Mouse (Mus musculus): Measurements from ENCODE around the gene Slc15a1. TPM values are rescaled to one million over a fixed set of nuclear protein-coding genes. Genes with fewer than 3 reads are reported as not detected.

Gene Slc15a1
- polyA plus RNA-seq, 1 experiment from 2014 or later: not detected

DNA sequence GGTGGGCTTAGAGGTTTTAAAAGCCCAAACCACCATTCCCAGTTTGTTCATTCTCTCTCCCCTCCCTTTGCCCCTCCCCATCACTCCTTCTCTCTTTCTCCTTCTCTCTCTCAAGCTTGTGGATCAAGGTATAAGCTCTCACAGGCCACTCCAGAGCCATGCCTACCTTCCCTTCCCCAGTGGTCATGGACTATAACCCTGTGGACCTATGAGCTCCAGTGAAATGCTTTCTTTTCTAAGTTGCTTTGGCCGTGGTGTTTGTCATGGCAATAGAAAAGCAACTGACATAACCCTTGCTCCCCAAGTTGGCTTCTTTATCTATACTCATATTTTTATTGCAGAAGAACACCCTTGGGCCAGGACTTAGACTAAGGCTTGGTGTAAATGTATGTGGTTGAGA, 7.3 kb downstream of the Slc15a1 start:
- no peaks in the 10 kb centered on the region for H3K9me3 ChIP-seq (ENCODE audit: control insufficient read depth, low read length)
- ATAC-seq (ENCODE audit: low FRiP score) (no peak), DNase-seq (ENCODE audit: low spot score, missing footprints) (no peak)
- 88% methylated on average over 1 of the region's 1 CpGs for WGBS
- no peak overlapping the region for H3K4me3 ChIP-seq (ENCODE audit: low read depth, low read length)
- H3K27ac ChIP-seq (ENCODE audit: low read depth, low read length): no peak overlapping the region
- no peak overlapping the region for H3K9ac ChIP-seq (ENCODE audit: low read length)
- H3K4me2 ChIP-seq: no peak overlapping the region
- H3K4me1 ChIP-seq (ENCODE audit: control insufficient read depth, insufficient read depth, low read length): no peaks in the 10 kb centered on the region; the same call in 1 of the 2 replicates
- no peaks in the 10 kb centered on the region for H3K27me3 ChIP-seq (ENCODE audit: control insufficient read depth, insufficient read depth, low read length)
- H3K36me3 ChIP-seq (ENCODE audit: control insufficient read depth, insufficient read depth, low read length): no peaks in the 10 kb centered on the region

- Histone ChIP-seq H3K4me1 (ENCODE audit: control insufficient read depth, insufficient read depth, low read length) (no peaks in the 10 kb centered on the region; the same call in 1 of the 2 replicates), H3K9ac (ENCODE audit: low read length) (no peak overlapping the region), H3K4me2 (no peak overlapping the region), H3K27ac (ENCODE audit: low read depth, low read length) (no peak overlapping the region), H3K27me3 (ENCODE audit: control insufficient read depth, insufficient read depth, low read length) (no peaks in the 10 kb centered on the region), H3K9me3 (ENCODE audit: control insufficient read depth, low read length) (no peaks in the 10 kb centered on the region), H3K4me3 (ENCODE audit: low read depth, low read length) (no peak overlapping the region), H3K36me3 (ENCODE audit: control insufficient read depth, insufficient read depth, low read length) (no peaks in the 10 kb centered on the region)
- WGBS: 80% methylated on average over 4 of the region's 4 CpGs
- no peak for ATAC-seq (ENCODE audit: low FRiP score)
- DNase-seq (ENCODE audit: low spot score, missing footprints): peak; percentile 26
Observed at GRCm38 (mm10) chr14:121495741-121496140, 9.3 kb downstream of the Slc15a1 start.

DNA sequence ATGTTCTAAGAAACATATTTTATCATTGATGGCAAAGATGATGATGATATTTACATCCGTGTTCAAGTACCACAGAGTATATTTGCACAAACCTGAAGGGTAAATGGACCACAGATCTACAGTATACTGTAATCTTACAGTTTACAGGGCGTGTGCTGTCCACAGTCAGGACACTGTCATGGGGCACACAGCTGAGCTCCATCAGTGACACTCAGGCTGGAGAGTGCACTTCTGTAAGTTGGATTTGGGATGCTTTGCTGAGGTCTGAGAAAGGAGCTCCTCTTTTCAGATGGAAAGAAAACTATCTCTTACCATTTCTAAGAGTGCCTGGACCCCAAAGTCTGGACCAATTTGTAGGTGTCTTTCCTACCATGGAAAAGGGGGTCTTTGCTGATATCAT, 9.9 kb downstream of the Slc15a1 start:
- DNase-seq (ENCODE audit: low spot score, missing footprints) (peak; percentile 8), ATAC-seq (ENCODE audit: low FRiP score) (no peak)
- 83% methylated on average over 2 of the region's 2 CpGs for WGBS
- Histone ChIP-seq H3K9me3 (ENCODE audit: control insufficient read depth, low read length) (no peaks in the 10 kb centered on the region), H3K27me3 (ENCODE audit: control insufficient read depth, insufficient read depth, low read length) (no peaks in the 10 kb centered on the region), H3K4me2 (no peak overlapping the region), H3K36me3 (ENCODE audit: control insufficient read depth, insufficient read depth, low read length) (no peaks in the 10 kb centered on the region), H3K9ac (ENCODE audit: low read length) (no peak overlapping the region), H3K4me1 (ENCODE audit: control insufficient read depth, insufficient read depth, low read length) (no peaks in the 10 kb centered on the region; the same call in 1 of the 2 replicates), H3K4me3 (ENCODE audit: low read depth, low read length) (no peak overlapping the region), H3K27ac (ENCODE audit: low read depth, low read length) (no peak overlapping the region)

DNA sequence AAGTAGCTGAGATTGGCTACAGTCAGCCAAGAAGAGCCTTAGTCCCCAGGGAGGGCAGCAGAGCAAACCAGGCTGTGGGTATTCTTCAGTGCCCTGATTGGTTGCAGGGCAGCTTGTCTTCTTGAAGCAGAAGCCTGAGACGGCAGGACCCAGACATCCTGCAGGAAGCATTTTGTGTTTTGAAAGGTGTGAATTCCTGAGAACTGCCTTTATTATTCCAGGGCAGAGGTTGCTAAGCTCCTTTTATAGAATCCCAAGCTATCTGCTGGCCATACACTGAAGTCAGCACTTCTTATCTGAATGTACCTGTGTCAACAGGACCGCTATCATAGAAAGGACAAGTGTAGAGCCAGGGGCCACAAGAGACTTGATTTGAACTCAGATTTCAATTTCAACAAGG, 10.8 kb downstream of the Slc15a1 start:
- no peak overlapping the region for H3K9ac ChIP-seq (ENCODE audit: low read length)
- 71% methylated on average over 2 of the region's 2 CpGs for WGBS
- no peaks in the 10 kb centered on the region for H3K27me3 ChIP-seq (ENCODE audit: control insufficient read depth, insufficient read depth, low read length)
- DNase-seq (ENCODE audit: low spot score, missing footprints) (no peak), ATAC-seq (ENCODE audit: low FRiP score) (no peak)
- H3K36me3 ChIP-seq (ENCODE audit: control insufficient read depth, insufficient read depth, low read length): no peaks in the 10 kb centered on the region
- no peaks in the 10 kb centered on the region; the same call in 1 of the 2 replicates for H3K4me1 ChIP-seq (ENCODE audit: control insufficient read depth, insufficient read depth, low read length)
- no peak overlapping the region for H3K4me3 ChIP-seq (ENCODE audit: low read depth, low read length)
- no peak overlapping the region for H3K27ac ChIP-seq (ENCODE audit: low read depth, low read length)
- no peak overlapping the region for H3K4me2 ChIP-seq
- H3K9me3 ChIP-seq (ENCODE audit: control insufficient read depth, low read length): no peaks in the 10 kb centered on the region

- Histone ChIP-seq H3K27ac (ENCODE audit: low read depth, low read length) (no peak overlapping the region), H3K4me2 (no peak overlapping the region), H3K4me1 (ENCODE audit: control insufficient read depth, insufficient read depth, low read length) (no peaks in the 10 kb centered on the region; the same call in 1 of the 2 replicates), H3K27me3 (ENCODE audit: control insufficient read depth, insufficient read depth, low read length) (no peaks in the 10 kb centered on the region), H3K9me3 (ENCODE audit: control insufficient read depth, low read length) (no peaks in the 10 kb centered on the region), H3K9ac (ENCODE audit: low read length) (no peak overlapping the region), H3K36me3 (ENCODE audit: control insufficient read depth, insufficient read depth, low read length) (no peaks in the 10 kb centered on the region), H3K4me3 (ENCODE audit: low read depth, low read length) (no peak overlapping the region)
- 77% methylated on average over 3 of the region's 3 CpGs for WGBS
- DNase-seq (ENCODE audit: low spot score, missing footprints) (no peak), ATAC-seq (ENCODE audit: low FRiP score) (no peak)
Observed at GRCm38 (mm10) chr14:121493712-121494111, 11.3 kb downstream of the Slc15a1 start.

DNA sequence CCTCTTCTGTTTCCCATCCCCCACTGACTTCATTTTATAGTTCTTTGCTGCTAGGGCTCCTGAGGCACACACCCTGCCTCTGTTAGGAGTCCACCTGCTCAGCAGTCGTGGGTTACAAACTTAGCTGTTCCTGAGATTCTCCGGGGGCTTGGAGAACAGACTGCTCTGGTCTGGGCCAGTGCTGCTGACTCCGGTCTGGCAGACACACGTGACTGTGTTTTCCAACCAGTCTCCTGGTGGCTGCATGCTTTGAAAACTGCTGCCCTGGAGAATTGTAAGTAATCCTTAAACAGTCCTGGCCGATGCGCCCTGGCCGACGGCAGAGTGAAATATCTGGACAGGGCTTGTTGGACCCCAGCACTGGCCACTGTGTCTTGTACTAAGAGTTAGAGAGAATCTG, 12.7 kb downstream of the Slc15a1 start:
- H3K9me3 ChIP-seq (ENCODE audit: control insufficient read depth, low read length): no peaks in the 10 kb centered on the region
- H3K9ac ChIP-seq (ENCODE audit: low read length): no peak overlapping the region
- H3K4me3 ChIP-seq (ENCODE audit: low read depth, low read length): no peak overlapping the region
- ATAC-seq (ENCODE audit: low FRiP score): peak; percentile 38; the same call in 1 of the 2 replicates
- H3K4me1 ChIP-seq (ENCODE audit: control insufficient read depth, insufficient read depth, low read length): no peaks in the 10 kb centered on the region; the same call in 1 of the 2 replicates
- H3K27ac ChIP-seq (ENCODE audit: low read depth, low read length): no peak overlapping the region
- no peaks in the 10 kb centered on the region for H3K36me3 ChIP-seq (ENCODE audit: control insufficient read depth, insufficient read depth, low read length)
- 68% methylated on average over 8 of the region's 8 CpGs for WGBS
- no peak for DNase-seq (ENCODE audit: low spot score, missing footprints)
- no peak overlapping the region for H3K4me2 ChIP-seq
- H3K27me3 ChIP-seq (ENCODE audit: control insufficient read depth, insufficient read depth, low read length): no peaks in the 10 kb centered on the region

DNA sequence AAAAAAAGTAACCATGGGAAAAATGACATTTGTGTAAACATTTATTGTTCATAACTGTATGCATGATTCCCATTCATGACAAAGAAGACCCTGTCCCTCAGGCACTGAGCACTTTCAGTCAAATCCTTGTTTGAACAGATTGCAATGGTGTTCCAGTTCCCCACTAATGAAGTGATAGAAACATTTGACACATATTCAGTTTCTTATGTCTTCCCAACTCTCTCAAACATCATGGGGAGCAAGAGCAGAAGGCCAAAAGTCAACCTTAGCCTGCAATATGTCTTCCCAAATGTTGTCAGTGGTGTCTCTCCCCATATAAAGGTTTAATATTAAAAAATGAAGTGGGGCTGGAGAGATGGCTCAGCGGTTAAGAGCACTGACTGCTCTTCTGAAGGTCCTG, 19.3 kb downstream of the Slc15a1 start:
- DNase-seq (ENCODE audit: low spot score, missing footprints): no peak
- no peaks in the 10 kb centered on the region for H3K27me3 ChIP-seq (ENCODE audit: control insufficient read depth, insufficient read depth, low read length)
- H3K4me3 ChIP-seq (ENCODE audit: low read depth, low read length): no peak overlapping the region
- no peaks in the 10 kb centered on the region for H3K36me3 ChIP-seq (ENCODE audit: control insufficient read depth, insufficient read depth, low read length)
- H3K27ac ChIP-seq (ENCODE audit: low read depth, low read length): no peak overlapping the region
- no peak for ATAC-seq (ENCODE audit: low FRiP score)
- no peak overlapping the region for H3K4me2 ChIP-seq
- 83% methylated on average over 1 of the region's 1 CpGs for WGBS
- H3K4me1 ChIP-seq (ENCODE audit: control insufficient read depth, insufficient read depth, low read length): no peaks in the 10 kb centered on the region
- H3K9ac ChIP-seq (ENCODE audit: low read length): no peak overlapping the region
- no peaks in the 10 kb centered on the region for H3K9me3 ChIP-seq (ENCODE audit: control insufficient read depth, low read length)

DNA sequence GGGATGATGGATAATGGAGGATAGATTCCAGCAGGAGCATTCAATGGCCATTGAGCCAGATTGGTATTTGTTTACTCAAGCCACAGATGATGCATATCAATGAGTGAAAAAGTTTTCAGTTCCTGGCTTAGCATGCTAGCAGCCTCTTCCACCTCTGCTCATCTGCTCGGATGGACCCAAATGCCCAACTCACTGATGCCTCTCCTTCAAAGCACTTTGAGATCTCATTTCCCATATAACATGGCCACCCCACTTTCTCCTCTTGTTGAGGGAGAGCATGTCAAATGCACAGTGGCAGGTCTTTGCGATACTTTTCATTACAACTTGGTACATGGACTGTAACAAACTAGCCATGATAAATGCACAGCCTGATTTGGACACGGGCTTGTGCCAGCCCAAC, 20.6 kb downstream of the Slc15a1 start:
- H3K9me3 ChIP-seq (ENCODE audit: control insufficient read depth, low read length): no peaks in the 10 kb centered on the region
- H3K9ac ChIP-seq (ENCODE audit: low read length): no peak overlapping the region
- no peak for ATAC-seq (ENCODE audit: low FRiP score)
- H3K36me3 ChIP-seq (ENCODE audit: control insufficient read depth, insufficient read depth, low read length): no peaks in the 10 kb centered on the region
- 88% methylated on average over 3 of the region's 3 CpGs for WGBS
- no peak for DNase-seq (ENCODE audit: low spot score, missing footprints)
- no peak overlapping the region for H3K4me3 ChIP-seq (ENCODE audit: low read depth, low read length)
- H3K4me2 ChIP-seq: no peak overlapping the region
- no peaks in the 10 kb centered on the region for H3K27me3 ChIP-seq (ENCODE audit: control insufficient read depth, insufficient read depth, low read length)
- H3K27ac ChIP-seq (ENCODE audit: low read depth, low read length): no peak overlapping the region
- no peaks in the 10 kb centered on the region for H3K4me1 ChIP-seq (ENCODE audit: control insufficient read depth, insufficient read depth, low read length)

- Histone ChIP-seq H3K9ac (ENCODE audit: low read length) (no peak overlapping the region), H3K27ac (ENCODE audit: low read depth, low read length) (no peak overlapping the region), H3K4me3 (ENCODE audit: low read depth, low read length) (no peak overlapping the region), H3K9me3 (ENCODE audit: control insufficient read depth, low read length) (no peaks in the 10 kb centered on the region), H3K4me2 (no peak overlapping the region), H3K27me3 (ENCODE audit: control insufficient read depth, insufficient read depth, low read length) (no peaks in the 10 kb centered on the region), H3K4me1 (ENCODE audit: control insufficient read depth, insufficient read depth, low read length) (no peaks in the 10 kb centered on the region), H3K36me3 (ENCODE audit: control insufficient read depth, insufficient read depth, low read length) (no peaks in the 10 kb centered on the region)
- 74% methylated on average over 7 of the region's 7 CpGs for WGBS
- ATAC-seq (ENCODE audit: low FRiP score): no peak
- peak; percentile 23 for DNase-seq (ENCODE audit: low spot score, missing footprints)
Observed at GRCm38 (mm10) chr14:121482181-121482580, 22.9 kb downstream of the Slc15a1 start.

GRCm38 (mm10) chr14:121481591-121481990, 23.5 kb downstream of the Slc15a1 start:
- no peaks in the 10 kb centered on the region for H3K36me3 ChIP-seq (ENCODE audit: control insufficient read depth, insufficient read depth, low read length)
- no peaks in the 10 kb centered on the region for H3K4me1 ChIP-seq (ENCODE audit: control insufficient read depth, insufficient read depth, low read length)
- no peak for ATAC-seq (ENCODE audit: low FRiP score)
- H3K9me3 ChIP-seq (ENCODE audit: control insufficient read depth, low read length): no peaks in the 10 kb centered on the region
- peak; percentile 69 for DNase-seq (ENCODE audit: low spot score, missing footprints)
- H3K27me3 ChIP-seq (ENCODE audit: control insufficient read depth, insufficient read depth, low read length): no peaks in the 10 kb centered on the region
- H3K27ac ChIP-seq (ENCODE audit: low read depth, low read length): no peak overlapping the region
- H3K9ac ChIP-seq (ENCODE audit: low read length): no peak overlapping the region
- no peak overlapping the region for H3K4me3 ChIP-seq (ENCODE audit: low read depth, low read length)
- H3K4me2 ChIP-seq: no peak overlapping the region
- WGBS: 87% methylated on average over 2 of the region's 2 CpGs

Measured in midbrain, embryonic 11.5 days (tissue).